Mouse (Mus musculus) midbrain, embryonic 11.5 days (tissue): ENCODE data around the gene Rhox4a2. TPM values are rescaled to one million over a fixed set of nuclear protein-coding genes. Genes with fewer than 3 reads are reported as not detected.
"Not testable (repeated sequence)": the region's sequence is repeated elsewhere in the genome, so short reads cannot be mapped to it uniquely, and the experiment has no call there.

Experiments
- ATAC-seq: fragments of 200-750 bp; cut with Nextera tagmentation; 2 replicates; pipeline ENCODE4 v1.8.0; 2017; ENCODE audit warnings: moderate TSS enrichment, moderate library complexity; ENCODE audit not compliant: low FRiP score
- DNase-seq: peaks from one replicate; pipeline ENCODE4 v3.0.0; 2015; ENCODE audit warnings: low spot score; ENCODE audit errors: missing footprints
- H3K27ac ChIP-seq: fragments of 300-500 bp; sonication (generic); 2 replicates; pipeline ENCODE4 v1.5.1; 2014; ENCODE audit warnings: low read depth, low read length
- H3K27me3 ChIP-seq: fragments of 300-500 bp; sonication (generic); 2 replicates; pipeline ENCODE4 v1.6.1; 2014; ENCODE audit warnings: mild to moderate bottlenecking, low read length, moderate library complexity, mixed read lengths; ENCODE audit not compliant: control insufficient read depth, insufficient read depth
- H3K36me3 ChIP-seq: fragments of 300-500 bp; sonication (generic); 2 replicates; pipeline ENCODE4 v1.6.1; 2014; ENCODE audit warnings: mild to moderate bottlenecking, low read length, moderate library complexity, mixed read lengths; ENCODE audit not compliant: control insufficient read depth, insufficient read depth
- H3K4me1 ChIP-seq: fragments of 300-500 bp; sonication (generic); 2 replicates; pipeline ENCODE4 v1.6.1; 2014; ENCODE audit warnings: low read length; ENCODE audit not compliant: control insufficient read depth, insufficient read depth
- H3K4me2 ChIP-seq: fragments of 300-500 bp; sonication (generic); 2 replicates; pipeline ENCODE4 v1.6.1; 2014; ENCODE audit warnings: mild to moderate bottlenecking, moderate library complexity
- H3K4me3 ChIP-seq: fragments of 300-500 bp; sonication (generic); 2 replicates; pipeline ENCODE4 v1.5.1; 2014; ENCODE audit warnings: low read depth, low read length
- H3K9ac ChIP-seq: fragments of 300-500 bp; sonication (generic); 2 replicates; pipeline ENCODE4 v1.6.1; 2014; ENCODE audit warnings: low read length
- H3K9me3 ChIP-seq: fragments of 300-500 bp; sonication (generic); 2 replicates; pipeline ENCODE4 v1.6.1; 2016; ENCODE audit warnings: low read length; ENCODE audit not compliant: control insufficient read depth
- WGBS: fragments of 180-500 bp; shearing (Covaris S2); extraction: QIAGEN DNeasy Blood & Tissue Kit; methylation state at CpG from one replicate; pipeline ENCODE4 v1.1.7; 2014; 5-methylcytosine and 5-hydroxymethylcytosine counted together
- polyA plus RNA-seq: library from polyadenylated mRNA; unstranded; fragments of >200 nt; fragmentation: Nextera tagmentation; extraction: Ambion mirVana; gene quantifications from 2 replicates; pipeline ENCODE4 v1.2.1, GENCODE M21; 2014

The Rhox4a2 gene
- polyA plus RNA-seq = 0.18 and 0.43 TPM in 2 replicates

- not testable (repeated sequence) for DNase-seq, H3K27me3 ChIP-seq, H3K36me3 ChIP-seq, ATAC-seq, H3K27ac ChIP-seq, H3K4me2 ChIP-seq, H3K9ac ChIP-seq, H3K9me3 ChIP-seq, H3K4me1 ChIP-seq, H3K4me3 ChIP-seq
- WGBS = 97% methylated on average over 8 of the region's 16 CpGs
Observed at GRCm38 (mm10) chrX:37390548-37390947, at the start of gene Rhox4a2. Gene Rhox4a2, plus strand, starts transcription at chrX:37390848.

DNA sequence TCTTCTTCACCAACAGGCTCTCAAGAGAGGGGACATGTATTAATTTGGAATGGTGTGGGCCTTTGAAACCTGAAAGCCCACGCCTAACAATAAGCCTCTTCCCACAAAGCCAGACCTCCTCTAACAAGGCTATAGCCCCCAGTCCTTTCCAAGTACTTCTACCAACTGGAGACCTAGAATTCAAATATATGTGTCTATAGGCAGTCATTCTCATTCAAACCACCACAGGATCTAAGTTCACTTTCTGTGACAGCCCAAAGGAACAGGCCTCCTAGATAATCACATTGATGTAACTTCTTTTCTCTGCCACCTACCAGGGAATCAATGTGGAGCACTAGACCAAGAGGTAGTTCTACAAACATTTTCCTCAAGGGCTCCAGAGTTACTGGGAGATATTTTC lies 10.9 kb upstream of the Rhox4a2 start, which contains the start of gene Rhox3a2:
Gene Rhox3a2 (plus strand): TSS at position 301 of the 400 bp plus-strand sequence.
- not testable (repeated sequence) for H3K27me3 ChIP-seq, H3K4me2 ChIP-seq, H3K9ac ChIP-seq, H3K4me1 ChIP-seq, H3K27ac ChIP-seq, H3K36me3 ChIP-seq, H3K4me3 ChIP-seq, DNase-seq, H3K9me3 ChIP-seq, ATAC-seq
- no CpG with 5 or more reads among the region's 1 CpGs for WGBS

GRCm38 (mm10) chrX:37411767-37412166 lies 21.1 kb downstream of the Rhox4a2 start, which contains the start of gene Rhox2b:
Gene Rhox2b, plus strand, starts transcription at chrX:37412067.
- H3K27ac ChIP-seq, H3K9me3 ChIP-seq, H3K9ac ChIP-seq, H3K4me2 ChIP-seq, H3K36me3 ChIP-seq, ATAC-seq, H3K27me3 ChIP-seq, H3K4me3 ChIP-seq, DNase-seq, H3K4me1 ChIP-seq: not testable (repeated sequence)
- no CpG with 5 or more reads among the region's 9 CpGs for WGBS

GRCm38 (mm10) chrX:37432194-37432593 lies 41.5 kb downstream of the Rhox4a2 start, which contains the start of gene Rhox4b:
Gene Rhox4b, plus strand, starts transcription at chrX:37432494.
- not testable (repeated sequence) for H3K27ac ChIP-seq, H3K4me3 ChIP-seq, H3K4me2 ChIP-seq, H3K4me1 ChIP-seq, DNase-seq, H3K36me3 ChIP-seq, ATAC-seq, H3K27me3 ChIP-seq, H3K9ac ChIP-seq, H3K9me3 ChIP-seq
- WGBS = 89% methylated on average over 14 of the region's 15 CpGs

Other genes with a start within 250 kb of the Rhox4a2 start
- 0.08 and 0.10 TPM in 2 replicates for gene Akap14, start 222.0 kb upstream of the Rhox4a2 start, polyA plus RNA-seq
- gene Ndufa1, start 199.7 kb upstream of the Rhox4a2 start, polyA plus RNA-seq = 387 and 428 TPM in 2 replicates
- gene Rnf113a1, start 199.6 kb upstream of the Rhox4a2 start, polyA plus RNA-seq = 14.1 and 15.5 TPM in 2 replicates
- not detected in 2 replicates for gene Gm9, start 179.8 kb upstream of the Rhox4a2 start, polyA plus RNA-seq
- gene Rhox1, start 168.6 kb upstream of the Rhox4a2 start, polyA plus RNA-seq = not detected in 2 replicates
- 0.51 TPM in 1 of 2 replicates, not detected in the other for gene Rhox2a, start 145.9 kb upstream of the Rhox4a2 start, polyA plus RNA-seq
- gene Rhox3a, start 140.9 kb upstream of the Rhox4a2 start, polyA plus RNA-seq = not detected in 2 replicates
- gene Rhox4a, start 125.5 kb upstream of the Rhox4a2 start, polyA plus RNA-seq = not detected in 2 replicates
- not detected in 2 replicates for gene Rhox3a2, start 10.8 kb upstream of the Rhox4a2 start, polyA plus RNA-seq
- gene Rhox2b, start 21.2 kb downstream of the Rhox4a2 start, polyA plus RNA-seq = 0.33 TPM in 1 of 2 replicates, not detected in the other
- gene Rhox4b, start 41.6 kb downstream of the Rhox4a2 start, polyA plus RNA-seq = 0.18 TPM in 1 of 2 replicates, not detected in the other
- gene Rhox2c, start 62.8 kb downstream of the Rhox4a2 start, polyA plus RNA-seq = 0.67 and 1.3 TPM in 2 replicates
- not detected in 2 replicates for gene Rhox3c, start 67.7 kb downstream of the Rhox4a2 start, polyA plus RNA-seq
- not detected in 2 replicates for gene Rhox4c, start 89.5 kb downstream of the Rhox4a2 start, polyA plus RNA-seq
- not detected in 2 replicates for gene Rhox2d, start 102.6 kb downstream of the Rhox4a2 start, polyA plus RNA-seq
- gene Rhox4d, start 123.5 kb downstream of the Rhox4a2 start, polyA plus RNA-seq = not detected in 2 replicates
- gene Rhox2e, start 139.6 kb downstream of the Rhox4a2 start, polyA plus RNA-seq = not detected in 2 replicates
- not detected in 2 replicates for gene Rhox3e, start 151.2 kb downstream of the Rhox4a2 start, polyA plus RNA-seq
- gene Rhox4e, start 166.6 kb downstream of the Rhox4a2 start, polyA plus RNA-seq = not detected in 2 replicates
- gene Rhox2f, start 180.6 kb downstream of the Rhox4a2 start, polyA plus RNA-seq = 0.33 TPM in 1 of 2 replicates, not detected in the other
- not detected in 2 replicates for gene Rhox3f, start 190.1 kb downstream of the Rhox4a2 start, polyA plus RNA-seq
- gene Rhox4f, start 216.9 kb downstream of the Rhox4a2 start, polyA plus RNA-seq = not detected in 2 replicates
- gene Rhox3g, start 237.8 kb downstream of the Rhox4a2 start, polyA plus RNA-seq = not detected in 2 replicates